Mouse (Mus musculus) testis, adult 2 months (tissue): Measurements from ENCODE around the gene Cacna1d.

Experiments used
- CTCF ChIP-seq: fragments of 200-500 bp; IDR thresholded peaks from 2 replicates; pipeline ENCODE4 v1.5.1; 2012; ENCODE audit warnings: low read depth, mild to moderate bottlenecking, inconsistent platforms, low read length, moderate library complexity; ENCODE audit not compliant: control insufficient read depth, insufficient read depth, insufficient replicate concordance
- POLR2A ChIP-seq: fragments of 200-500 bp; IDR thresholded peaks from 2 replicates; pipeline ENCODE4 v1.6.1; 2012; ENCODE audit warnings: low read depth, mild to moderate bottlenecking, inconsistent platforms, low read length, moderate library complexity; ENCODE audit not compliant: control insufficient read depth

GRCm38 (mm10) chr14:30222101-30222500 lies 269.2 kb downstream of the Cacna1d start:
- TF ChIP-seq POLR2A (no peak), CTCF (no peak)
